Mouse (Mus musculus) limb, embryonic 14.5 days (tissue): Measurements from ENCODE around the gene Sec14l4. TPM values are rescaled to one million over a fixed set of nuclear protein-coding genes. Genes with fewer than 3 reads are reported as not detected.

Source experiments
- ATAC-seq: fragments of 200-750 bp; cut with Nextera tagmentation; 2 replicates; pipeline ENCODE4 v1.8.0; 2017; ENCODE audit warnings: low read depth, moderate number of reproducible peaks, moderate TSS enrichment; ENCODE audit not compliant: low FRiP score
- DNase-seq: peaks from one replicate; pipeline ENCODE4 v3.0.0-alpha.2; 2015; ENCODE audit warnings: low spot score
- H3K27ac ChIP-seq: fragments of 300-500 bp; sonication (generic); replicated peaks from 2 replicates; pipeline ENCODE4 v1.5.1; 2014; ENCODE audit warnings: low read depth, mild to moderate bottlenecking, low read length, moderate library complexity, mixed read lengths
- H3K27me3 ChIP-seq: fragments of 300-500 bp; sonication (generic); 2 replicates; pipeline ENCODE4 v1.6.1; 2014; ENCODE audit warnings: low read length, mixed read lengths; ENCODE audit not compliant: control insufficient read depth, insufficient read depth
- H3K36me3 ChIP-seq: fragments of 300-500 bp; sonication (generic); 2 replicates; pipeline ENCODE4 v1.6.1; 2014; ENCODE audit warnings: mild to moderate bottlenecking, low read length, moderate library complexity, mixed read lengths; ENCODE audit not compliant: control insufficient read depth, insufficient read depth
- H3K4me1 ChIP-seq: fragments of 300-500 bp; sonication (generic); 2 replicates; pipeline ENCODE4 v1.6.1; 2014; ENCODE audit warnings: antibody characterized with exemption, low read length, mixed read lengths; ENCODE audit not compliant: control insufficient read depth, insufficient read depth
- H3K4me2 ChIP-seq: fragments of 300-500 bp; sonication (generic); replicated peaks from 2 replicates; pipeline ENCODE4 v1.6.1; 2014; ENCODE audit warnings: low read depth, mild to moderate bottlenecking, low read length, moderate library complexity; ENCODE audit not compliant: severe bottlenecking
- H3K4me3 ChIP-seq: fragments of 300-500 bp; sonication (generic); replicated peaks from 2 replicates; pipeline ENCODE4 v1.5.1; 2014; ENCODE audit warnings: low read length
- H3K9ac ChIP-seq: fragments of 300-500 bp; sonication (generic); 2 replicates; pipeline ENCODE4 v1.6.1; 2014; ENCODE audit warnings: mild to moderate bottlenecking, low read depth, low read length, moderate library complexity; ENCODE audit not compliant: severe bottlenecking
- H3K9me3 ChIP-seq: fragments of 300-500 bp; sonication (generic); 2 replicates; pipeline ENCODE4 v1.6.1; 2016; ENCODE audit warnings: low read length; ENCODE audit not compliant: control insufficient read depth
- POLR2A ChIP-seq: fragments of 200-500 bp; IDR thresholded peaks from 2 replicates; pipeline ENCODE4 v1.8.0; 2012; ENCODE audit warnings: inconsistent platforms, mild to moderate bottlenecking, moderate library complexity, borderline replicate concordance; ENCODE audit not compliant: insufficient read depth, insufficient read length; ENCODE audit errors: extremely low read depth
- WGBS: fragments of 180-500 bp; shearing (Covaris S2); extraction: QIAGEN DNeasy Blood & Tissue Kit; methylation state at CpG from one replicate; pipeline ENCODE4 v1.1.7; 2014; 5-methylcytosine and 5-hydroxymethylcytosine counted together
- polyA plus RNA-seq, 2 experiments: library from polyadenylated mRNA; depleted of rRNA in 1 of 2; stranded (reverse) in 1 of 2; unstranded in 1 of 2; fragments of >200 nt; fragmentation: Nextera tagmentation in 1 of 2; extraction: Ambion mirVana in 1 of 2; gene quantifications; 2 replicates each; pipeline versions ENCODE4 v1.2.1 to v1.2.3; 2012 to 2014

The Sec14l4 gene
- polyA plus RNA-seq, 2 experiments, result 0.11 to 0.14 TPM

DNA sequence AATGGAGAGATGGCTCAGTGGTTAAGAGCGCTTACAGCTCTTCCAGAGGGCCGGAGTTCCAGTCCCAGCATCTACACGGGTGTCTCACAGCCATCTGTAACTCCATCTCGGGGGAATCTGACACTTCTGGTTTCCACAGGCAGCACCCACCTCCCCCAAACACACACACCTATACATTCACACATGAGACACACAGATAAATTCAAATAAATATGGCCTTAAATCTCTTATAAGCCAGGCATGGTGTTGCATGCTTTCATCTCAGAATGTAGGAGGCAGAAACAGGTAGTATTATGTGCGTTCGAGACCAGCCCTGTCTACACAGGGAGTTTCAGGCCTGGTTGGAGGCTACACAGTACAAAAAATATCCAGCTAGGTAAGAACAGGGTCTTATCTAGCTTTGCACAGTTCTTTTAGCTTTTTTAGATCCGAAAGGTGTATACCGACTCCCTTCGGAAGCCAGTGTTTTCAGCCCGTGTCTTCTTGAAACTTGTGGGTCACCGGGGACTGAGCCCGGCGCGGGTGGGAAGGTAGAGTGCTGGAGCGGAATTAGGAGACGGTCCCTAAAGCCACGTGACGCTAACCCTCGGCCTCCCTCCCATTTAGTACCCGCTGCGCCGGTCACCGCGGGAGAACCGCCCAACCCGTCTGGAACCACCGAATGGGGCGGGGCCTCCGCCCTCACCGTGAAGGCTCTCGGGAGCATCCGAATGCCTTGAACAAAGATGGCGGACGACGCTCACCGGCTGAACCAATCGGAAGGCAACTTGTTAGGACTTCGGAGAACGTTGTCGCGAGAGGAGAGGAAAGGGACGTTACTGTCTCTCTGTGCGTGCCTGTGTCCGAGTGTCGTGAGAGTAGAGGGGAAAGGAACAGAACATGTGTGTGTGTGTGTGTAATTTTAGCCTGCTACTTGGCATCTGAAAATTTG lies 65.1 kb downstream of the Sec14l4 start:
- Histone ChIP-seq H3K9me3 (no peaks in the 10 kb centered on the region), H3K27ac (peak overlapping the region; percentile 80), H3K4me1 (peaks cover 16% of the 10 kb centered on the region), H3K4me2 (peak overlapping the region; percentile 69), H3K36me3 (no peaks in the 10 kb centered on the region), H3K9ac (peak overlapping the region; percentile 63), H3K27me3 (no peaks in the 10 kb centered on the region), H3K4me3 (peak overlapping the region; percentile 53)
- ATAC-seq, result peak; percentile 96
- DNase-seq, result peak; percentile 99
- 3% methylated on average over 45 of the region's 45 CpGs for WGBS
- TF ChIP-seq POLR2A, result peak; percentile 91; the same call in 1 of the 2 replicates

DNA sequence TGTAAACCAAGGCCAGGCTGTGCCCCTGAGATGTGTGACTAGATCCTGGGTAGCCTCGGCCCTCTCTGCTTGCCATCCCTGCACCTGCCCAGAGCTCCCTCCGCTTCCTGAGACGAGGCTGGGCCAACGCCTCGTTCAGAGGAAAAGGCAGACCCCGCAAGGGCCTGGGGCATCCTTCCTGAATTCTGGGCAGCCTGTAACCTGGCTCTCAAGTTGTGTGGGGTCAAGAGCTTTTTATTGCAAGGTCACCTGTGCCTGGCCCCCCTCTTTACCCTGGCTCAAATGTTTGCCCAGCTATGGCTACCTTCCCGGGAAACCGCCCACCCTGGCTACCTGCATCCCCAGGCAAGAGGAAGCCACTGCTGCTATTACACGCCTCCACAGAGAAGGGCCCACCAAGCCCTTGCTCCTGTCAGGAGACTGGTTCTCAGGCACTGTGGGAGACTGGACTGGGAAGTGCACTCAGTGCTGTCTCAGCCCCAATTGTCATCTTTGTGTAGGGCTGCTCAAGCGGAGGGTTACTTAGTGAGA lies 65.9 kb downstream of the Sec14l4 start:
- peak overlapping the region; percentile 72 for H3K27ac ChIP-seq
- peak overlapping the region; percentile 53 for H3K4me3 ChIP-seq
- no peaks in the 10 kb centered on the region for H3K36me3 ChIP-seq
- peak overlapping the region; percentile 63 for H3K9ac ChIP-seq
- H3K9me3 ChIP-seq, result no peaks in the 10 kb centered on the region
- DNase-seq, result no peak
- peak overlapping the region; percentile 69 for H3K4me2 ChIP-seq
- peaks cover 16% of the 10 kb centered on the region for H3K4me1 ChIP-seq
- no peak for TF ChIP-seq POLR2A
- 30% methylated on average over 10 of the region's 10 CpGs for WGBS
- peak; percentile 5 for ATAC-seq
- H3K27me3 ChIP-seq, result no peaks in the 10 kb centered on the region

Other genes with a start within 250 kb of the Sec14l4 start
- gene Osbp2, start 167.6 kb upstream of the Sec14l4 start, polyA plus RNA-seq (2012; rRNA removed), result 0.77 and 0.86 TPM in 2 replicates
- gene Osbp2, start 167.6 kb upstream of the Sec14l4 start, polyA plus RNA-seq (2014; fragmentation: Nextera tagmentation; extraction: Ambion mirVana), result 1.3 and 1.5 TPM in 2 replicates
- gene 4921536K21Rik, start 136.4 kb upstream of the Sec14l4 start, polyA plus RNA-seq (2012; rRNA removed), result 0.23 and 0.31 TPM in 2 replicates
- gene 4921536K21Rik, start 136.4 kb upstream of the Sec14l4 start, polyA plus RNA-seq (2014; fragmentation: Nextera tagmentation; extraction: Ambion mirVana), result 0.10 TPM in 1 of 2 replicates, not detected in the other
- gene Dusp18, start 136.2 kb upstream of the Sec14l4 start, polyA plus RNA-seq (2012; rRNA removed), result 6.3 and 7.6 TPM in 2 replicates
- gene Dusp18, start 136.2 kb upstream of the Sec14l4 start, polyA plus RNA-seq (2014; fragmentation: Nextera tagmentation; extraction: Ambion mirVana), result 8.0 and 8.5 TPM in 2 replicates
- 4.8 and 5.7 TPM in 2 replicates for gene Slc35e4, start 116.8 kb upstream of the Sec14l4 start, polyA plus RNA-seq (2012; rRNA removed)
- gene Slc35e4, start 116.8 kb upstream of the Sec14l4 start, polyA plus RNA-seq (2014; fragmentation: Nextera tagmentation; extraction: Ambion mirVana), result 3.7 and 4.6 TPM in 2 replicates
- 51.5 and 59.9 TPM in 2 replicates for gene Tcn2, start 99.3 kb upstream of the Sec14l4 start, polyA plus RNA-seq (2012; rRNA removed)
- 51.7 and 54.3 TPM in 2 replicates for gene Tcn2, start 99.3 kb upstream of the Sec14l4 start, polyA plus RNA-seq (2014; fragmentation: Nextera tagmentation; extraction: Ambion mirVana)
- gene Pes1, start 67.5 kb upstream of the Sec14l4 start, polyA plus RNA-seq (2012; rRNA removed), result 62.5 and 68.4 TPM in 2 replicates
- gene Pes1, start 67.5 kb upstream of the Sec14l4 start, polyA plus RNA-seq (2014; fragmentation: Nextera tagmentation; extraction: Ambion mirVana), result 58.0 and 60.6 TPM in 2 replicates
- not detected in 2 replicates for gene 4930556J24Rik, start 54.7 kb upstream of the Sec14l4 start, polyA plus RNA-seq (2012; rRNA removed)
- 0.17 TPM in 1 of 2 replicates, not detected in the other for gene 4930556J24Rik, start 54.7 kb upstream of the Sec14l4 start, polyA plus RNA-seq (2014; fragmentation: Nextera tagmentation; extraction: Ambion mirVana)
- 5.9 and 8.3 TPM in 2 replicates for gene Gal3st1, start 47.8 kb upstream of the Sec14l4 start, polyA plus RNA-seq (2012; rRNA removed)
- 3.1 TPM in 2 replicates for gene Gal3st1, start 47.8 kb upstream of the Sec14l4 start, polyA plus RNA-seq (2014; fragmentation: Nextera tagmentation; extraction: Ambion mirVana)
- gene Sec14l3, start 33.4 kb downstream of the Sec14l4 start, polyA plus RNA-seq (2012; rRNA removed), result not detected in 2 replicates
- gene Sec14l3, start 33.4 kb downstream of the Sec14l4 start, polyA plus RNA-seq (2014; fragmentation: Nextera tagmentation; extraction: Ambion mirVana), result not detected in 2 replicates
- gene Mtfp1, start 64.0 kb downstream of the Sec14l4 start, polyA plus RNA-seq (2012; rRNA removed), result 4.7 and 5.9 TPM in 2 replicates
- 5.3 and 5.9 TPM in 2 replicates for gene Mtfp1, start 64.0 kb downstream of the Sec14l4 start, polyA plus RNA-seq (2014; fragmentation: Nextera tagmentation; extraction: Ambion mirVana)
- 5.1 and 5.8 TPM in 2 replicates for gene Sec14l2, start 92.0 kb downstream of the Sec14l4 start, polyA plus RNA-seq (2012; rRNA removed)
- gene Sec14l2, start 92.0 kb downstream of the Sec14l4 start, polyA plus RNA-seq (2014; fragmentation: Nextera tagmentation; extraction: Ambion mirVana), result 1.4 and 1.7 TPM in 2 replicates
- 57.1 and 62.6 TPM in 2 replicates for gene Rnf215, start 103.7 kb downstream of the Sec14l4 start, polyA plus RNA-seq (2012; rRNA removed)
- gene Rnf215, start 103.7 kb downstream of the Sec14l4 start, polyA plus RNA-seq (2014; fragmentation: Nextera tagmentation; extraction: Ambion mirVana), result 40.7 and 49.8 TPM in 2 replicates
- gene Ccdc157, start 128.8 kb downstream of the Sec14l4 start, polyA plus RNA-seq (2012; rRNA removed), result 26.1 and 28.4 TPM in 2 replicates
- 6.6 and 7.6 TPM in 2 replicates for gene Ccdc157, start 128.8 kb downstream of the Sec14l4 start, polyA plus RNA-seq (2014; fragmentation: Nextera tagmentation; extraction: Ambion mirVana)
- 67.5 and 73.4 TPM in 2 replicates for gene Sf3a1, start 128.9 kb downstream of the Sec14l4 start, polyA plus RNA-seq (2012; rRNA removed)
- gene Sf3a1, start 128.9 kb downstream of the Sec14l4 start, polyA plus RNA-seq (2014; fragmentation: Nextera tagmentation; extraction: Ambion mirVana), result 54.7 and 62.2 TPM in 2 replicates
- gene Tbc1d10a, start 155.3 kb downstream of the Sec14l4 start, polyA plus RNA-seq (2012; rRNA removed), result 66.3 and 79.5 TPM in 2 replicates
- gene Tbc1d10a, start 155.3 kb downstream of the Sec14l4 start, polyA plus RNA-seq (2014; fragmentation: Nextera tagmentation; extraction: Ambion mirVana), result 37.6 and 38.8 TPM in 2 replicates
- gene Castor1, start 186.8 kb downstream of the Sec14l4 start, polyA plus RNA-seq (2012; rRNA removed), result 10.6 and 12.4 TPM in 2 replicates
- 10.3 and 13.9 TPM in 2 replicates for gene Castor1, start 186.8 kb downstream of the Sec14l4 start, polyA plus RNA-seq (2014; fragmentation: Nextera tagmentation; extraction: Ambion mirVana)
- gene Osm, start 205.0 kb downstream of the Sec14l4 start, polyA plus RNA-seq (2012; rRNA removed), result 0.26 and 0.33 TPM in 2 replicates
- gene Osm, start 205.0 kb downstream of the Sec14l4 start, polyA plus RNA-seq (2014; fragmentation: Nextera tagmentation; extraction: Ambion mirVana), result 0.17 and 0.18 TPM in 2 replicates
- 0.89 and 1.4 TPM in 2 replicates for gene Lif, start 226.1 kb downstream of the Sec14l4 start, polyA plus RNA-seq (2012; rRNA removed)
- 0.26 and 0.50 TPM in 2 replicates for gene Lif, start 226.1 kb downstream of the Sec14l4 start, polyA plus RNA-seq (2014; fragmentation: Nextera tagmentation; extraction: Ambion mirVana)